Mouse (Mus musculus) leukemia stem cell, adult 10-12 weeks (primary cell): ENCODE measurements around the gene Rreb1. TPM values are rescaled to one million over a fixed set of nuclear protein-coding genes. Genes with fewer than 3 reads are reported as not detected.

Source experiments
- polyA plus RNA-seq: library from polyadenylated mRNA; stranded (reverse); fragments of >175 nt; gene quantifications from 2 replicates; pipeline ENCODE4 v1.2.3, GENCODE M21; 2012; ENCODE audit warnings: low replicate concordance

Rreb1 gene
- polyA plus RNA-seq, result 33.8 and 68.8 TPM in 2 replicates

DNA sequence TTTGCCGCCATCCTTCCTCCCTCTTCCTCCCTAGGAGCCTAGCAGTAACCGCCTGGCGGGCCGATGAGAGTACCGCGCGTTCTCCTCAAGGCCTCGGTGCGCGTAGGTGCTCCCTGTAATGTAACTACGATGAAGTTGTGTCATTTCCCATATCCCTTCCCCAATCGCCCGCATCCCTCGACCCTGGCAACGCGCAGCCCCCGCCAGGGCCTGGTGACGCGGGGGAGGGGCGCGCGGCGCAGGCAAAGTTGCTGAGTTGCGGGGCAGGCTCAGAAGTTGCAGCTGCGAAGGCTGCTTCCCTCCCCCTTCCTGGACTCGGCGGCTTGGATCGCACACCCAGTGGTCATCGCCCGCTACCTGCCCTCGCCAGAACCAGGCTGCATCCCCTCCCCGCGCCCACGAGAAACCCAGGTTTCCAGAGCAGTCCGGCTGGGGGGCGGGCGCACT, at the start of gene Rreb1:
Gene Rreb1, plus strand, starts transcription at position 254 of the 447 bp plus-strand sequence.

DNA sequence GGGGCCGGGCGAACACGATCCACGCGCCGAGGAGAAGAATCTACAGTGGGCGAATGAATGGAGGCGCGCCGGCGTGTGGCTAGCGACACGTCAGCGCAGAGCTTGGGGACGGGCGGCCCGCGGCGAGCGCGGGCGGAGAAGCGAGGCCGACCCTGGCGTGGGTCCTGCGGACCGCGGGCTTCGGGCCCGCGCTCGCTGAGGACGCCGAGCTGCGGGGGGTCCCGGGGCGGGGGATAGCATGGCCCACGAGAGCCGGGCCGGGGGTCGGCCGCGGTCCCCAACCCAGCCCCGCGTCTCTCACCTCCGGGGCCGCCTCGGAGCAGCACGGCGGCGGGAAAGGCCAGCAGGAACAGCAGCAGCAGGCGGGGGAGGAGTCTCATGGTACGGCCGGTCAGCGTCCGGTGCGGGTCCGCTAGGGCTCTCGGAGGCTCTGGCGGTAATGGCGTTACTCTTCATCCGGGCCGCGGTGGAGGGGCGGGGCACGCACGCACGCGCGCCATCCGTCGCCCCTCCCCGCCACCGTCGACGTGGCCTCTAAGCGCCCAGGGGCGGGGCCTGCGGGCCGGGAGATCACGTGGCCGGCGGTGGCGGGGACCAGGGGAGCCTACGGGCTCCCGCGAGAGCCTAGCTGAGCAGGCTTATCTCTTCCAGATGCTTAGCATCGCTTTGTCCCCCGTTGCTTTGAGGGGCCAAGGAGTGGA, 215.7 kb downstream of the Rreb1 start, which contains the start of gene Ssr1:
Gene Ssr1, minus strand, starts transcription at position 514 of the 701 bp plus-strand sequence.

Other genes with a start within 250 kb of the Rreb1 start
- gene Ssr1, start 215.8 kb downstream of the Rreb1 start, polyA plus RNA-seq, result 30.1 and 30.3 TPM in 2 replicates